Mouse (Mus musculus): ENCODE results near the gene Fshr.

DNA sequence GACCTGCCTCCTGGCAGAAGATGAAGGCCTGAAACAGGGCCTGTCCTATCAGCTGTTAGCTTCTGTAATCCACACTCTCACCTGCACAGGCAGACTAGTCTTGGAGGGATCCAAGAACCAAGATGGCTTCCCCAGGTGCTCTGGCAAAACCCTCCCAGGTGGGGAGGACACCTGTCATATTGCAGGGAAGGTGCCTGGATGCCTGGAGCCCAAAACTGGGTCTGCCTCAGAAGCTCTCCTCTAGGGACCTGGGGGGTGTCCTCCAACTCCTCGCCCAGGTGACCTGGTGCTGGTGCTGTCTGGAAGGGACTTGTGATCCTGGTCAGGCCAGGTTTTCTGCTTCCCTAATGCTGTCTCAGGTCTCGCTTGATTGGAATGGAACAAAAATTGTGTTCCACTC, 167.5 kb downstream of the Fshr start:
- TF ChIP-seq POLR2A (IDR thresholded peaks at IDR 0.05; ENCODE audit: insufficient read length, low read depth) (no peak), TCF12 (IDR thresholded peaks at IDR 0.05; ENCODE audit: insufficient read depth, poor library complexity, severe bottlenecking) (no peak)

Data from myocyte (in vitro differentiated cells).